Mouse (Mus musculus): Measurements from ENCODE around the gene Gm45208.

DNA sequence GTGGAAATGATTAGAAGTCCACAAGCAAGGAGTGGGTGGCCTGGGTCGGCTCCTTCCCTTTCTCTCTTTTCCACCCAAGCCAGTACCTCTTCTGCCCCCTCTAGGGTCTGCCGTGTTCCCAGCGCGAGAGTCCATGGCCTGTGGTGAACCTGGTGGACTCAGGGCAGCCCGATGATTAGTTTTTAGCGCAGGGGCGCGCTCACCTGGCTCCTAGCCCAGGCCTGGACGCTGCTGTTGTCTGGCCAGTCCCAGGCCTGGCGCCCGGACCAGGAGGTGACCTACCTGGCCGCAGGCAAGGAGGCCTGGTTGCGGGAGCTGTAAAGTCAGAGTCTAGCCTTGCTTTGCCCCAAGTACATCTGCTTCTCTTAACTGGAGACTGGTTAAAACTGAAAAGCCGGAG is 41.2 kb upstream of the Gm45208 start, which contains the start of gene Magix:
- no peak for TF ChIP-seq POLR2A (IDR thresholded peaks at IDR 0.05; ENCODE audit: control insufficient read depth, extremely low read depth, insufficient read depth, low read length, poor library complexity)
- TF ChIP-seq CTCF (IDR thresholded peaks at IDR 0.05; ENCODE audit: borderline replicate concordance, control insufficient read depth, extremely low read depth, insufficient read depth, low read length, poor library complexity): no peak
